Mouse (Mus musculus): Measurements from ENCODE around the gene Ap5s1. TPM values are rescaled to one million over a fixed set of nuclear protein-coding genes. Genes with fewer than 3 reads are reported as not detected.
A peak's percentile ranks its signal among the peaks of the same experiment; 100 is the strongest.

The Ap5s1 gene
- total RNA-seq, 2 experiments from 2014 or later: 15.8 to 20.2 TPM

DNA sequence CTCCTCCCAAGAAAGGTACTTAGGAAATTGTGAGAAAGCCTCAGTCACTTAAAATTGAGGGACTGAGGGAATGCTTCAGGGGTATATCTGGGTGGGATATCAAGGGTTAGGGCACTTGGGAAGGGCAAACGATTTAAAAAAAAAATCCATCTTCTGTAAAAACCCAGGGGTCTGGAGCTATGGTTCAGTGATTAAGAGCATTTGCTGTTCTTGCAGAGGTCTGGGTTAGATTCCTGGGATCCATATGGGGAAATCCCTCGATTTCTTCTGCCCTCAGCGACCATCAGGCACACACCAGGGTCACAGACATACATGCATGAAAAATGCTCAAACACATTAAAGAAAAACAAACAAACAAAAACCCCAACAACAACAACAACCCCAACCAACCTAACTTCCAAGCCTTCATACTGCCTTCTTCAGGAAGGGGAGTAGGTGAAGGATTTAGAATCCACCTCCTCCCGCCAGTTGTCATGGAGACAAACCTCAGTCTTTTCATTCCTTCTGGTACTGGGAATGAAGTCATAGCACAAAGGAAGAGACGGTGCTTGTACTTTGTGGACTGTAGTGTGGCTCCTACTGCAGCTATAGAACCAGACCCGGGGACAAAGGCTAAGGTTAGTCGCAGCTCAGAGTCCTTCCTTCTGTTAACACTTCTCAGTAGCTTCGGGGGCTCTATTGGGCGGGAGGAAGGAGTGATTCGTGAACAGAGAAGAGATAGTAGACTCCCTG is 54.8 kb downstream of the Ap5s1 start:
- no peak for DNase-seq (ENCODE audit: low spot score)

DNA sequence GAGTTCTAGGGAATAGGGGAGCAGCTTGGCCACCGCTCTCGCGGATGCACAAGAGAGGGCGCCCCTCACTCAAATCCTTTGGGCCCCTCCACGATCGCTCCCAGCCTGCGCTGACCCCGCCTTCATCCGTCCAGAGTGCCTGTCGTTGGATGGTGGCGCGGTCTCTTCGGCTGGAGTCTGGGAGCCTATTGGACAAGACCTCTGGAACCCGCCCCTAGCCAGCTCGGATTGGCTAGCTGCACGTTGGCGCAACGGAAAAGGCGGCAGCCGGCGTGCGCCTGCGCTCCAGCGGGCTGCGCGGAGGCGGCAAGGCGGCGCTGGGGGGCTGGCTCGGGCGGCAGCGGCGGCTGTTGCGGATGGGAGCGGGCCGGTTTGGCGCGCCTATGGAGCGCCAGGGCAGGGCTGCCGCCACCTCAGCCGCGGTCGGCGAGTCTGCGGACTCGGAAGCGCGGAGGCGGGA is 55.4 kb downstream of the Ap5s1 start, which contains the start of gene Pank2:
TSS of gene Pank2 (plus strand) at position 283 of the 460 bp plus-strand sequence.
- DNase-seq (ENCODE audit: low spot score): peak; percentile 98

Other genes with a start within 250 kb of the Ap5s1 start
- 1 to 10 TPM; 1.8 to 1.9 TPM for gene Gfra4, start 164.0 kb upstream of the Ap5s1 start, total RNA-seq (2021)
- gene Adam33, start 143.3 kb upstream of the Ap5s1 start, total RNA-seq (2021): 1 to 10 TPM; 1.3 to 1.9 TPM
- gene Siglec1, start 120.3 kb upstream of the Ap5s1 start, total RNA-seq (2021): under 1 TPM; 0.59 to 0.71 TPM
- gene Hspa12b, start 79.8 kb upstream of the Ap5s1 start, total RNA-seq (2021): 10 to 100 TPM in 1 of 2 experiments, 1 to 10 TPM in 1; 8.9 to 14.9 TPM
- not detected for gene Gm11037, start 73.6 kb upstream of the Ap5s1 start, total RNA-seq (2021)
- gene 1700037H04Rik, start 47.0 kb upstream of the Ap5s1 start, total RNA-seq (2021): 1 to 10 TPM; 4.2 to 4.3 TPM
- 10 to 100 TPM; 67.4 to 72.2 TPM for gene Cenpb, start 27.0 kb upstream of the Ap5s1 start, total RNA-seq (2021)
- under 1 TPM; 0.78 to 0.95 TPM for gene Cdc25b, start 20.1 kb upstream of the Ap5s1 start, total RNA-seq (2021)
- gene Spef1, start 19.8 kb upstream of the Ap5s1 start, total RNA-seq (2021): 1 to 10 TPM in 1 of 2 experiments, under 1 TPM in 1; 0.84 to 1.4 TPM
- gene Mavs, start 27.0 kb downstream of the Ap5s1 start, total RNA-seq (2021): 10 to 100 TPM; 41.4 to 43.7 TPM
- 10 to 100 TPM; 18.5 to 24.6 TPM for gene Pank2, start 55.4 kb downstream of the Ap5s1 start, total RNA-seq (2021)
- 1 to 10 TPM; 1.6 to 1.9 TPM for gene Rnf24, start 145.8 kb downstream of the Ap5s1 start, total RNA-seq (2021)

Measured in gastrocnemius, adult 18-20 months (tissue).